In the genomic region with DNA sequence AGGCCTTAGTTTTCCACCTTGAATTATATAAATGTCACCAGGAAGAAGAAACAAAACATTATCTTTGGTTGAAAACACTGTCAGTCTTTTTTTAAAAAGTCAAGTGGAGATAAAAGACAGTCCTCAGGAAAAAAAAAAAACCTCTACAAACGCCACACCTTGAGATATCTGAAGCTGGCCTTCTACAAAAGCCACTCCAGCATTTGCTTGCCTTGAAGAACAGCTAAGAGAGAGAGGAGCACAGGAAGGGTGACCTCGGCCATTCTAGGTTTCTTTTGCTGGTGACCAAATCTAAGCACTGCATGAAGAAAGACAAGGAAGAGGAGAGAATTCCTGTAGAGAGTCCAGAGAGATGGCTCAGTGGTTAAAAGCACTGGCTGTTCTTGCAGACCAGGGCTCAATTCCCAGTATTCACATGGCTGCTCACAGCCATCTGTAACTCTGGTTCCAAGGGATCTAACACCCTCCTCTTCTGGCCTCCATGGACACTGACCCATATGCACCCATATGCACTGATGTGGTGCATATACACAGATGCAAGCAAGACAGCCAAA, we compare ENCODE assay signal across 15 mouse cellular contexts.
"Had no signal": no experiment of that assay in that cellular context is flagged by ENCODE, and none has a peak within 500 bp of the region (broad histone marks: within the 10 kb centered on the region; RNA-seq: fewer than 3 reads in every experiment).

No protein-coding gene starts in this region.

- H3K36me3 ChIP-seq: kidney, embryonic 15.5 days; liver, embryonic 13.5 days; midbrain, embryonic 10.5 days; midbrain, embryonic 13.5 days; stomach, embryonic 15.5 days had no signal

- DNase-seq: kidney, adult 8-10 months; kidney, postnatal 10 days; kidney, postnatal 36 days; layer of hippocampus, postnatal 36 days; liver, embryonic 13.5 days; lung, adult 2 months; lung, postnatal 14 days; lung, postnatal 4 days had no signal

- H3K27me3 ChIP-seq: kidney, embryonic 15.5 days; liver, embryonic 13.5 days; midbrain, embryonic 13.5 days; stomach, embryonic 15.5 days had no signal

- H3K9ac ChIP-seq: kidney, embryonic 15.5 days; liver, embryonic 13.5 days; midbrain, embryonic 13.5 days; stomach, embryonic 15.5 days had no signal

- H3K4me3 ChIP-seq: kidney, embryonic 15.5 days; left cerebral cortex, adult 2 months; liver, embryonic 13.5 days; midbrain, embryonic 10.5 days; midbrain, embryonic 13.5 days; myocyte; stomach, embryonic 15.5 days had no signal

- H3K4me2 ChIP-seq: kidney, embryonic 15.5 days; liver, embryonic 13.5 days; midbrain, embryonic 13.5 days; stomach, embryonic 15.5 days had no signal

- H3K9me3 ChIP-seq: liver, embryonic 13.5 days; midbrain, embryonic 10.5 days; midbrain, embryonic 13.5 days; stomach, embryonic 15.5 days had no signal

- ATAC-seq: midbrain, embryonic 13.5 days; midbrain, embryonic 16.5 days had no signal

- H3K27ac ChIP-seq: kidney, embryonic 15.5 days; left cerebral cortex, adult 2 months; liver, embryonic 13.5 days; midbrain, embryonic 13.5 days; stomach, embryonic 15.5 days had no signal
